Mouse (Mus musculus): ENCODE results near the gene Zfp688. TPM values are rescaled to one million over a fixed set of nuclear protein-coding genes. Genes with fewer than 3 reads are reported as not detected.
A peak's percentile ranks its signal among the peaks of the same experiment; 100 is the strongest.
"Not testable (repeated sequence)": the region's sequence is repeated elsewhere in the genome, so short reads cannot be mapped to it uniquely, and the experiment has no call there.

Zfp688 gene
- 24.5 and 27.1 TPM in 2 replicates for polyA plus RNA-seq (2015; fragmentation: Nextera tagmentation; extraction: Ambion mirVana)

DNA sequence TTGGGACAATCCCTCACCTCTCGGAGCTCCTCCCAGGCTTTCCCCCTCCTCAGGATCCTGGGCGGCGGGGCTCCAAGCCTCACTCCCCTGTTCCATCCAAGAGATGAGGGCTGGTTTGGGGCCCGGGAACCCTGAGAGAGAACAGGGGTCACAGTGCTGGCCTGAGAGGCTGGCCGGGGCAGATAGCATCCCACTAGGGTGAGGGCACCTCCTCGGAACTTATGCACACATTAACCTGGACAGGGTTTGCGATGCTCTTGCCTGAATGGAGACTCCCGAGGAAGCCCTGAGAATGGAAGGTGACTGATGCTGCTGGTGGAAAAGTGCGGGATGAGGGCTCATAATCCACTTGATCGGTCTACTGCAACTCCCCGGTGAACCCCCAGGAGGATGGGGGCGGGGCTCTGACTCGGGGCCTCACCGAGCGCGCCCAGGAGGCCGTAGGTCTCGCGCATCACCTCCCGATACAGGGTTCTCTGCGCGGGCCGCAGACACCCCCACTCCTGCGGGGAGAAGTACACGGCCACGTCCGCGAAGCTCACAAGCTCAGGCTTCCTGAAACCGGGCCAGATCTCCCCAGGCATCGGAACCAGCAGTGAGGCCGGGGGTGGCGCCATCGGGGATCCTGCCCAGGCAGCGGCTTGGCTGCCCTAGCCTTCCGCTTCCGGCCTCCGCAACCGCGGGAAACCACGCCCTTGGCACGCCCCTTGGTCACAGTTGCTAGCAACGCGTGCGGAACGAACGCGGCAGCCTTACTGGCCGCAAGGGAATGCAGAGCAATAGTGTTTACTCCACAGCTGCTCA, at the start of gene Zfp688:
Zfp688 (minus strand) TSS at position 681 of the 804 bp plus-strand sequence.
- peaks cover 27% of the 10 kb centered on the region for H3K36me3 ChIP-seq
- H3K27ac ChIP-seq = peak within 1 kb of the TSS; percentile 78
- peak within 1 kb of the TSS; percentile 94 for H3K4me2 ChIP-seq
- peak; percentile 96 for ATAC-seq (replicated peaks; ENCODE audit: low FRiP score)
- under 1% methylated on average over 48 of the region's 48 CpGs for WGBS
- H3K4me1 ChIP-seq = peaks cover 16% of the 10 kb centered on the region
- H3K4me3 ChIP-seq (replicated peaks) = peak within 1 kb of the TSS; percentile 85
- peak within 1 kb of the TSS; percentile 89 for H3K9ac ChIP-seq
- peaks cover 14% of the 10 kb centered on the region for H3K27me3 ChIP-seq
- no peaks in the 10 kb centered on the region for H3K9me3 ChIP-seq (replicated peaks)

DNA sequence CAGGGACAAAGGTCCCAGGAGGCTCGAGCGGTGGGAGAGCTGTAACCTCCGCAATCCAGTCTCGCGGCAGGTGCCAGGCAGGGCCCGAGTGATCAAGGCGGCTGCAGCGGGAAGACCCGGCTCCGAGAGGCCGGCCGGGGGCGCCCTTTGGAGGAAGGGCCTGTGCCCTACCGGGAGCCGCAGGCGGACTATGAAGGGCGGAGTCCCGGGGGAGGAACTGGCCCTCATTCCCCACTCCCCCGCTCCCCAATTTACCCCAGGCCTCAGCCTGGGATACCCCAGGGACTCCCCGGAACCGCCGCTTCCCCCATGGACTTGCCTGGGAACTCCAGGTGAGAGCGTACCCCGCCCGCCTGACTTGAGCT, 49.8 kb upstream of the Zfp688 start:
- Histone ChIP-seq H3K4me2 (peak overlapping the region; percentile 89), H3K4me3 (replicated peaks) (peak overlapping the region; percentile 66), H3K27me3 (no peaks in the 10 kb centered on the region), H3K27ac (peak overlapping the region; percentile 98), H3K9me3 (replicated peaks) (0 out of 2 replicates have a peak, but pooled peaks cover 3% of the 10 kb centered on the region), H3K36me3 (peaks cover 56% of the 10 kb centered on the region), H3K9ac (peak overlapping the region; percentile 77), H3K4me1 (peaks cover 25% of the 10 kb centered on the region)
- peak; percentile 20 for ATAC-seq (replicated peaks; ENCODE audit: low FRiP score)
- WGBS = 0% methylated on average over 24 of the region's 25 CpGs

DNA sequence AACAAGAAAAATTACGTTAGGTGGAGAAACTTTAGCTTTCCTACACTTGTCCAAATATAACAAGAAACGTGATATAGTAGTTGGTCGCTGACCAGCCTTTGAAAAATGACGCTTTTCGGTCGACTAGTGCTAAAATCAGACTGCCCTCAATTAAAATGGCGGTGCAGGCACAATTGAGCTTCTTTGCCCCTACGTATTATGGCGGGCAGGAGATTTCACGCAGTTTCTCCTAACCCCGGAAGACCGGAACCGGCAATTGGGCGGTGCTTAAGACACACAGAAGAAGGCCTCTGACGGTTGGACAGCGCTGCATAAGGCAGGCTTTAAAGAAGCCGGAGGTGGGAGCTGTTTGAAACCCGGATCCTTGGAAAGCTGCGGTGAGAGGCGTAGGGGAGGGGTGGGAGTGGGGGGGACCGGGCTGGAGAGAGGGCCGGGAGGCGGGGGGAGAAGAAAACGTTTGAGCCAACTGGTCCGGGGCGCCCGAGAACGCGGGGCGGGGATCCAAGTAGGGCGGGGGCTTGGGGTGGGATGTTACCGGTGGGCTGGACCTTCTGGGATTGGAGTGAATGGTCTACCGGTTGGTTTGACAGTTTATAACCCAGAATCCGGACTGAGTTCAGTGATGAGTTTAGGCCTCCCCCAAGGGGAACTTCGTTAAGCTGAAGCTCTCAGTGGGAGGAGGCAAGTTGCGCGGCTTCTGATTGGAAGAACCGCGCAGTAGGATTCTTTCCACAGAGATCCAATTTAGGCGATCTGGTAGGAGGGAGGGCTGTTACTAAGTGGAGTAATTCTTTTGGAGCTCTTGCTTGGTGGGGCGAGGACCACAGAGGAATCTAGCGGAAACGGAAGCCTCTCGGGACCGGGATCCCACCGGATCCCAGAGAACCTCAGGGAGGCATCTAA, 49.1 kb upstream of the Zfp688 start:
- peak; percentile 93 for ATAC-seq (replicated peaks; ENCODE audit: low FRiP score)
- H3K9me3 ChIP-seq (replicated peaks) = 0 out of 2 replicates have a peak, but pooled peaks cover 3% of the 10 kb centered on the region
- H3K4me1 ChIP-seq = peaks cover 25% of the 10 kb centered on the region
- H3K27me3 ChIP-seq = no peaks in the 10 kb centered on the region
- WGBS = under 1% methylated on average over 46 of the region's 46 CpGs
- peak overlapping the region; percentile 98 for H3K27ac ChIP-seq
- H3K4me3 ChIP-seq (replicated peaks) = peak overlapping the region; percentile 66
- peak overlapping the region; percentile 89 for H3K4me2 ChIP-seq
- H3K36me3 ChIP-seq = peaks cover 56% of the 10 kb centered on the region
- peak overlapping the region; percentile 77 for H3K9ac ChIP-seq

DNA sequence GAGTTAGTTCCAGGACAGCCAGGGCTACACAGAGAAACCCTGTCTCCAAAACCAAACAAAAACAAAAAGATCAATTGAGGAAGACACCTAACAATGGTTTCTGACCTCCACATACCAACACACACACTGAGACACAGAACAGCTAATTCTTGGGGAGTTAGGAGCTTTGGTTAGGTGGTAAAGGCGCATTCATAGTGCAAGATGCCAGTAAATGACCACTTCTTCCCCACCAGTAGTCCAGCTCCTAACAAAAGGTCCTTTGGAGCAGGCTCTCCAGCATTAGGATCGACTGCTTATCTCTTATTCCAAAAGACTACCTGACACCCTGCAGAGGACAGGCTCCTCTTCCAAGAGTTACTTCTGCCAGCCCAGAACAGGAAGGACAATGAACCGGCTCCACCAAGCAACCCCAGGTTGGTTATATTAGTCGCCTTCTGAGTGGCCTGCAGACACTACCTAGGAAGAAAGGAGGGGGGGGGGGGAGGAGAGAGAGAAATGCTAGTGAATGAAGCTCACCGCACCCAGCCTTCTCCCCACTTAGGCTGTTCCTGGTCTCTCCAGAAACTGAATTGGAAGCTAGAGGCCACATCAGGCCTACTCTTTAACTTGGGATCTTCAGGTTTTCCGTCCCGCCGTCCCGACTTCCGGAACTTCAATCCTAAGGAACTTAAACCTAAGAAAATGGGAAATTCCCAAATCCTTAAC, 48.3 kb upstream of the Zfp688 start:
- WGBS = 7% methylated on average over 10 of the region's 10 CpGs
- Histone ChIP-seq H3K27me3 (no peaks in the 10 kb centered on the region), H3K27ac (peak overlapping the region; percentile 98), H3K9me3 (replicated peaks) (0 out of 2 replicates have a peak, but pooled peaks cover 3% of the 10 kb centered on the region), H3K36me3 (peaks cover 56% of the 10 kb centered on the region), H3K4me2 (peak overlapping the region; percentile 89), H3K4me1 (peaks cover 25% of the 10 kb centered on the region), H3K4me3 (replicated peaks) (peak overlapping the region; percentile 66), H3K9ac (peak overlapping the region; percentile 58)
- ATAC-seq (replicated peaks; ENCODE audit: low FRiP score) = peak; percentile 41; the same call in 1 of the 2 replicates

DNA sequence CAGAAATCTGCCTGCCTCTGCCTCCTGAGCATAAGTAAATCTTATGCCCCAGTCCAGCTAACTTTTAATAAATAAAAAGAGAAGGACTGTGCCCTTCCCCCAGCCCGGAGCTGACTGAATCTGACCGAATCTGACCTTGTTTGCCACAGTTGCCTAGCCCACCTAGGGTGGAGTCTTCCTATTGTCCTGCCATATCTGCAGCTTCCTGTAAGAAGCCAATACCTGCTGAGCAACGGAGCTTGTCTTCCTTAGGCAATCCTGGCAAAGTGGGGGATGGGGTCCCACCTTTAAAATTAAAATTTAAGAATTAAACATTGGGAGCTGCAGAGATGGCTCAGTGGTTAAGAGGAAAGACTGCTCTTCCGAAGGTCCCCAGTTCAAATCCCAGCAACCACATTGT, 44.7 kb upstream of the Zfp688 start:
- Histone ChIP-seq H3K9me3 (replicated peaks) (0 out of 2 replicates have a peak, but pooled peaks cover 3% of the 10 kb centered on the region), H3K36me3 (peaks cover 62% of the 10 kb centered on the region), H3K4me3 (replicated peaks) (no peak overlapping the region), H3K27ac (no peak overlapping the region), H3K4me2 (no peak overlapping the region), H3K27me3 (no peaks in the 10 kb centered on the region), H3K9ac (no peak overlapping the region), H3K4me1 (peaks cover 10% of the 10 kb centered on the region; the same call in 1 of the 2 replicates)
- ATAC-seq (replicated peaks; ENCODE audit: low FRiP score) = no peak
- 93% methylated on average over 4 of the region's 4 CpGs for WGBS

DNA sequence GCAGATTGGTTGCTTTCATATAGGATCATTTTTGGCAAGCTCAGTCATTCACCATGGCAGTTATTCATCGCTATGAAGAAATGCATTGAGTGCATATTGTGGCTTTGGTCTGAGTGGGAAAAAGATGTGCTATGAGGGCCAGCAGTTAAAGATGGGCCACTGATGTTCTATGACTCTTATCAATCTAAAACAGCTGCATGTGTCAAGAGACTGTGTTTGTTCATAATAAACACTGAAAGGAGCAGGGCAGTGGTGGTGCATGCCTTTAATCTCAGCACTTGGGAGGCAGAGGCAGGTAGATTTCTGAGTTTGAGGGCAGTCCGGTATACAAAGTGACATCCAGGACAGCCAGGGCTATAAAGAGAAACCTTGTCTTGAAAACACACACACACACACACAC, 43.8 kb upstream of the Zfp688 start:
- not testable (repeated sequence) for H3K27ac ChIP-seq; H3K9me3 ChIP-seq (replicated peaks); ATAC-seq (replicated peaks; ENCODE audit: low FRiP score); H3K4me2 ChIP-seq; H3K4me3 ChIP-seq (replicated peaks); H3K9ac ChIP-seq; H3K27me3 ChIP-seq
- Histone ChIP-seq H3K36me3 (peaks cover 71% of the 10 kb centered on the region), H3K4me1 (peaks cover 10% of the 10 kb centered on the region; the same call in 1 of the 2 replicates)
- WGBS = 98% methylated on average over 2 of the region's 2 CpGs

DNA sequence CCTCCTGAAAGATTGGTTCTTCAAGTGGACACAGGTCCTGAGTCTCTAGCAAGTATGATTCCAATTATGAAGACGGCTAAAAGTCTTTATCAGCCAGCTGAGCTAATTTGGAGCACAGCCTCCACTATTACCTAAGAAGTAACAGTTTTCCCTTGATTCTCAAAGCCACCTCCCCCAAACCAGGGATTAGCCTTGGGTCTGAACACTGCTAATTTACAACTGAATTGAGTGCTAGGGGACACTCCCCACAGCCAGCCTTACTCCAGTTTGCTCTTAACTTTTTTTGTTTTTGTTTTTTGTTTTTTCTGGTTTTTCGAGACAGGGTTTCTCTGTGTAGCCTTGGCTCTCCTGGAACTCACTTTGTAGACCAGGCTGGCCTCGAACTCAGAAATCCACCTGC, 43.3 kb upstream of the Zfp688 start:
- no peak overlapping the region for H3K27ac ChIP-seq
- WGBS = 92% methylated on average over 3 of the region's 3 CpGs
- no peak for ATAC-seq (replicated peaks; ENCODE audit: low FRiP score)
- H3K27me3 ChIP-seq = no peaks in the 10 kb centered on the region
- H3K4me3 ChIP-seq (replicated peaks) = no peak overlapping the region
- no peak overlapping the region for H3K4me2 ChIP-seq
- H3K9me3 ChIP-seq (replicated peaks) = 0 out of 2 replicates have a peak, but pooled peaks cover 3% of the 10 kb centered on the region
- H3K9ac ChIP-seq = no peak overlapping the region
- H3K4me1 ChIP-seq = peaks cover 10% of the 10 kb centered on the region; the same call in 1 of the 2 replicates
- H3K36me3 ChIP-seq = peaks cover 76% of the 10 kb centered on the region

DNA sequence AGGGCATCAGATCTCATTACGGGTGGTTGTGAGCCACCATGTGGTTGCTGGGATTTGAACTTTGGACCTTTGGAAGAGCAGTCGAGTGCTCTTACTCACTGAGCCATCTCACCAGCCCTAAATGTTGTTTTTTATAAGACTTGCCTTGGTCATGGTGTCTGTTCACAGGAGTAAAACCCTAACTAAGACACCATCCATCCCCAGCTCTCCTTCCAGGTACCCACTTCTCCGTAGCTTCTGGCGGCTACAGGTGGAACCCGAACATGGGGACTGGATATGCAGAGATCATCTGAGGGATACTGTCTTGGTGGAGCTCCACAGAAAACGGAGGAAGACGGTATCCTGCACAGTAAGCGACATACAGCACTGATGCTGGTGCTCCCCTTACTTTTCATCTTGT, 37.4 kb upstream of the Zfp688 start, which contains the start of gene Prr14:
Prr14 (plus strand) TSS at position 301 of the 400 bp plus-strand sequence.
- ATAC-seq (replicated peaks; ENCODE audit: low FRiP score); H3K4me2 ChIP-seq; H3K4me3 ChIP-seq (replicated peaks); H3K27ac ChIP-seq; H3K4me1 ChIP-seq; H3K27me3 ChIP-seq; H3K9ac ChIP-seq; H3K9me3 ChIP-seq (replicated peaks): not testable (repeated sequence)
- H3K36me3 ChIP-seq = peaks cover 82% of the 10 kb centered on the region
- 96% methylated on average over 8 of the region's 8 CpGs for WGBS

DNA sequence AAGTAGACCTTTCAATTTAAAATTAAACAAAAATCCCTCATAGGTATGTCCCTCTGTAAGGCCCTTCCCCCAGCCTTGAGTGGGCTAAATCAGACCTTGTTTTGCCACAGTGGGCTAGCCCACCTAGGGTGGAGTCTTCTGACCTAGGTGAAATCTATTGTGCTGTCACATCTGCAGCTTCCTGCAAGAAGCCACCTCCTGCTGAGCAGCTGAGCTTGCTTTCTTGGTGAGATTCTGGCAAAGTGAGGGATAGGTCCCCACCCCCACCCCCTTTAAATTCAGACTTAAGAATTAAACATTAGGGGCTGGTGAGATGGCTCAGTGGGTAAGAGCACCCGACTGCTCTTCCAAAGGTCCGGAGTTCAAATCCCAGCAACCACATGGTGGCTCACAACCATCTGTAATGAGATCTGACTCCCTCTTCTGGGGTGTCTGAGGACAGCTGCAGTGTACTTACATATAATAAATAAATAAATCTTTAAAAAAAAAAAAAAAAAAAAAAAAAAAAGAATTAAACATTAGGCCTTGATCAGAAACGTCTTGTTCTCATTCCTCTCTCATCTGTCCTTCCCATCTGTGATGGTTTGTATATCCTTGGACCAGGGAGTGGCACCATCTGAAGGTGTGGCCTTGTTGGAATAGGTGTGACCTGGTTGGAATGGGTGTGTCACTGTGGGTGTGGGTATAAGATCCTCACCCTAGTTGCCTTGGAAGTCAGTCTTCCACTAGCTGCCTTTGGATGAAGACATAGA, 36.7 kb upstream of the Zfp688 start:
- H3K27me3 ChIP-seq; H3K9me3 ChIP-seq (replicated peaks); H3K4me3 ChIP-seq (replicated peaks); H3K4me2 ChIP-seq; H3K27ac ChIP-seq; ATAC-seq (replicated peaks; ENCODE audit: low FRiP score); H3K4me1 ChIP-seq; H3K9ac ChIP-seq: not testable (repeated sequence)
- WGBS = 83% methylated on average over 3 of the region's 3 CpGs
- peaks cover 76% of the 10 kb centered on the region for H3K36me3 ChIP-seq

DNA sequence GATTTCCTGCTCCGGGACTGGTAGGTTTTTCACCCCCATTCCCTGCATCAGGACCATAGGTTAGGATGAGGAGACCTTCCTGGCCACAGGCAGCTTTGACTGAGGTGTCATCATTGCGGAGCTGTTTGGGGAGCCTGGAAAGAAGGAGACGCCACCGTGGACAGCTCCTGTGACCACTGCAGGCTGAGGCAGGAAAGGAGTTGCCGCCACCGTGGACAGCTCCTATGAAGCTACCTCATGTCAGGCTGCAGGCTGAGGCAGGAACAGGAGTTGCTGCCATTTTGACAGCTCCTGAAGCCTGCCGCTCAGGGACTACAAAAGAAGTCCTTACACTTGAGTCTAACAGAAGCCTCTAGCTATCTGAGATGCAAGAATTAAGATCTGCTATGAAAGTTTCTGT, 33.0 kb upstream of the Zfp688 start:
- no peak overlapping the region for H3K9ac ChIP-seq
- H3K27me3 ChIP-seq = no peaks in the 10 kb centered on the region
- H3K4me3 ChIP-seq (replicated peaks) = no peak overlapping the region
- H3K36me3 ChIP-seq = peaks cover 63% of the 10 kb centered on the region
- H3K9me3 ChIP-seq (replicated peaks) = peaks cover 9% of the 10 kb centered on the region; the same call in 1 of the 2 replicates
- no peak overlapping the region for H3K27ac ChIP-seq
- ATAC-seq (replicated peaks; ENCODE audit: low FRiP score) = no peak
- H3K4me2 ChIP-seq = no peak overlapping the region
- H3K4me1 ChIP-seq = peaks cover 31% of the 10 kb centered on the region
- WGBS = 88% methylated on average over 7 of the region's 7 CpGs

DNA sequence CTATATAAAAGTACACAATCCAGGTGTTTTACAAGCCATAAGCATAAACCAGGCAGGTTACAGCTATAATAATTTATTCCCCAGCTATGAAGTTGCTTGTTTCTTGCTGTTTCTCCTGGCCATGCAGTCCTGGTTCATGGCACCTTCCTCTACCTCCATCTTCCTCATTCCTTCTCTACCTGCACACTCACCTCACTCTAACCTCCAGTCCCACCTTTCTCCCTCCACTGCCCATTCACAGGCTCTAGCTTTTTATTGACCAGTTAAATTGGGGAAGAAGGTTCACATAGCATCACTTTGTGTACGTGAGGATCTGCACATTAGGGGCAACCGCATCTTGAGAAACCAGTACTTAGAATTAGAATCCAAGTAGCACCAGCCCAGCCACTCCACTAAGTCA, 31.2 kb upstream of the Zfp688 start:
- H3K27ac ChIP-seq = no peak overlapping the region
- H3K36me3 ChIP-seq = peaks cover 52% of the 10 kb centered on the region
- peaks cover 9% of the 10 kb centered on the region; the same call in 1 of the 2 replicates for H3K9me3 ChIP-seq (replicated peaks)
- H3K9ac ChIP-seq = no peak overlapping the region
- ATAC-seq (replicated peaks; ENCODE audit: low FRiP score) = no peak
- no peak overlapping the region for H3K4me3 ChIP-seq (replicated peaks)
- H3K4me2 ChIP-seq = no peak overlapping the region
- peaks cover 38% of the 10 kb centered on the region for H3K4me1 ChIP-seq
- WGBS = 92% methylated on average over 2 of the region's 2 CpGs
- H3K27me3 ChIP-seq = no peaks in the 10 kb centered on the region
